Mouse (Mus musculus) left cerebral cortex, postnatal 14 days (tissue): ENCODE data around the gene Scai. TPM values are rescaled to one million over a fixed set of nuclear protein-coding genes. Genes with fewer than 3 reads are reported as not detected.
A peak's percentile ranks its signal among the peaks of the same experiment; 100 is the strongest.
"Not testable (repeated sequence)": the region's sequence is repeated elsewhere in the genome, so short reads cannot be mapped to it uniquely, and the experiment has no call there.

Experiments used
- DNase-seq, 2 experiments: peaks; one replicate each; pipeline ENCODE4 v3.0.0; 2021 to 2022; ENCODE audit warnings: low spot score in 2 of 2, mixed read lengths in 1 of 2
- intact Hi-C: fragments of 180-260 bp; cut with DNase I; formaldehyde crosslinking; loops from one replicate; pipeline ENCODE4 v1.15.1; 2025
- total RNA-seq, 2 experiments: library from RNA; stranded (reverse); gene quantifications; 2 replicates each; pipeline ENCODE4 v1.2.3; 2021

Gene Scai
- total RNA-seq, 2 experiments from 2014 or later: 69.4 to 84.0 TPM

DNA sequence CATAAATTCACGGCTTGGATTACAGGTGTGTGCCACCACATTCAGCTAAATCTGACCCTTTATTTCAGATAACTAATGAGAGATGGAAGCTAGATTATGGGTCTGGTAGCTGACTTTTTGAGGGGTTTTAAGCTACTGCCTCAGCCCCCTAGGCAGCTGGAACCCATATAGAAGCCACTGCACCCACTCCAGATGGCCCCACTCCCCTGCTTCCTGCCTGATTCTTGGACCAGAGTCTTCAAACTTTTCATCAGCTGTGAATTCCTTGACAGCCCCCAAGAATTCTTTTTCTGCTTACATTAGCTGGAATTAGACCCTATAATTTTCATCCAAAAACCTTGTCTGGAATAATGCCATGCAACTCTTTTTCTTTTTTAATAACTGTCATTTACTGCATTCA lies 44.1 kb downstream of the Scai start:
- no peak for DNase-seq
- intact Hi-C loops: no loop called here

DNA sequence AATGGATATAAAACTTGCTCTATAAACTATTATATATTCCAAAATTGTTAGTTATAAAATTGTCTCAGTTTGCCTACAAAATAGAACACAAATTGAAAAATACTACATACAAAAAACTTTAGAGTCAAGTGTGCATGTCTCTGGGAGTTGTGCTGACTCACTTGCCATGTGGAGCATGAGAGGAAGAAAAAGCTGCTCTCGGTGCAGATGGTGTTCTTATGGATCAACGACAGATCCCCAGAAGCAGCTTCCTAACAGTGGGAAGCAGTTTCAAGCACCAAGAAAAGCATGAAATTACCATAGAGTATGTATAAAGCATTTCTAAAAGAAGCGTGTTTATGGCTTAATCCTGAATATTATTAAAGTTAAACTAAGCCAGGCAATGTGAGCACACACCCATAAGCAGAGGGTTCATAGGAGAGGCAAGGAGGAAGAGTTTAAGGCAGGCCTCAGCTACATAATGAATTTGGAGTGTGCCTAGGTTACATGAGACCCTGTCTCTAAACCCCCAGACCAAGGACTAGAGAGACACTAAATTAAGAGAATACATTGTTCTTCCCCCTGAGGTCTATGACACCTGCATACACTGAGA lies 48.1 kb downstream of the Scai start:
- intact Hi-C loops: no loop called here
- peak; percentile 65 to 77 for DNase-seq

DNA sequence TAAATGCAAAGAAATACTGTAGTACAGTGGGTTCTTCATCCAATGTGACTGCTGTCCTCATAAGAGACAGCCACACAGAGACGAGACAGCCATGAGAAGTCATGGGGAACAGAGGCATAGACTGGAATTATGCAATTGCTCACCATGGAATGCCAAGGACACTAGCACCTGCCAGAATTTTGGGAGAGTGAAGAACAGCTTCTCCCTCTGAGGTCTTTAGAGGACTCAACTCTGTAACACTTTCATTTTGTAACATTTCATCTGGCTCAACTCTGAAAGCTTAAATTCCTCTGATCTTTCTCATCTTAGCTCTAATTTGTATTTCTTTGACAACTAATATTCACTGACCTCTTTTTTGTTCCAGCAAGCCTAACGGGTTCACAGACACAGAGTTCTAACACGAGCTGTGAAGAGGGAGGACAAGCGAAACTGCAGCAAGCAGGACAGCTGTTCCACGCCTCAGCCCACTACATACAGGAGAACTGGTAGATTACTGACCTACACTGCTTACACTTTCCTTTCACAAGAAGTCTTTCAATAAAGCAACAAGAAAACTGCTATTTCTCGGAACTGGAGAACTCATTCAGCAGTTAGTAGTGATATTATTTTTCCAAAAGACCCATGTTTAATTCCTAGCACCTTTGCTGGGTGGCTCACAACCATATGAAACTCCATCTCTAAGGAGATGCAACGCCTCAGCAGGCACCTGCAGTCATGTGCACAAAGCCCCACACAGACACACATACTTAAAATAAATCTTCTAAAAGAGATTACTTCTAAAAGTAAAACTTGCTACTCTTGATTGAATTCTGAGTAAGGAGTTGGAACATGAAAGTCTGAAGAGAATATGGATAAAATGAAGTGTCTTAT lies 49.7 kb downstream of the Scai start:
- intact Hi-C loops: no loop called here
- DNase-seq: peak; percentile 23 to 44

DNA sequence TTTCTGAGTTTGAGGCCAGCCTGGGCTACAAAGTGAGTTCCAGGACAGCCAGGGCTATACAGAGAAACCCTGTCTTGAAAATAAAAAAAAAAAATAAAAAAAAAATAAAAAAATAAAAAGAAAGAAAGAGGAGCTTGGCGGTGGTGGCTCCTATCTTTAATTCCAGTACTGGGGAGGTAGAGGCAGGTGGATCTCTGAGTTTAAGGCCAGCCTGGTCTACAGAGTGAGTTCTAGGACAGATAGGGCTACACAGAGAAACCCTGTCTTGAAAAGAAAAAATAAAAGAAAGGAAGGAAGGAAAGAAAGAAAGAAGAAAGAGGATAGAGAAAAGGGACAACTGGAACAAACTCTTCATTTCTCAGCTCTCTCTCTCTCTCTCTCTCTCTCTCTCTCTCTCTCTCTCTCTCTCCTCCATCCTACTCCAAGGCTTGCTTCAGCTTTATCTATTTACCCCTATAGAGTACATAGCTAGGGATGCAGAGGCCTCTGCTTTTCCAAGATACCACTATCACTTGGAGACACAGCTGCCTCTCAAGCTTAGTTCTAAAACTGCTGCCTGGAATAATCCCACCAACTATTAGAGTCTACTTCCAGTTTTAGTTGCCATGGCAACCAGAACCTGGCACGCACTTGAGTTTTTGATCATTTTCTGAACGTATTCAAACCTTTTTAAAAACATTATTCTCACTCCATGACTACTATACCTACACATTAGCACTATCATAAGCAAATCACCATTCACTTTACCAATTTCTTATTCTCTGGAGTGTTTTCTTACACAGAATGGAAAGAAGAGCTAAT lies 60.8 kb downstream of the Scai start:
- intact Hi-C loops: no loop called here
- DNase-seq: peak; percentile 61 to 62

DNA sequence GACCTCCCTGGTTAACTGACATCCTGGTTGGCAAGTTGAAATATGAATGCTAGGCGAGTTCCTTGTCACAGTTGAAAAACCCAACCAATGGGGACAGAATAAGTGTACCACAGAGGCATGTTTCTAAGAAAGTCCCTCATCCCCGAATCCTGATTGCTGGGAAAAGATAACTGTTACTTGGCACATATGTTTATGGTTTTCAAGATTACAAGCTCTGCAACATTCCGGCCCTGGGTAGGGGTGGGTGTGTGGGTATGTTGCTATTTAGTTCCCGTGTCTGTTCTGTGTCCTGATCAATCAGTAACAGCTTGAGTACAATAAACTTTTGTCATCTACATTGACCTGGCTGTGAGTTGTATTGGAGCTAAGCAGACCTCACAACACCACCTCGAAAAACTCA lies 66.4 kb downstream of the Scai start:
- intact Hi-C loops: no loop called here

DNA sequence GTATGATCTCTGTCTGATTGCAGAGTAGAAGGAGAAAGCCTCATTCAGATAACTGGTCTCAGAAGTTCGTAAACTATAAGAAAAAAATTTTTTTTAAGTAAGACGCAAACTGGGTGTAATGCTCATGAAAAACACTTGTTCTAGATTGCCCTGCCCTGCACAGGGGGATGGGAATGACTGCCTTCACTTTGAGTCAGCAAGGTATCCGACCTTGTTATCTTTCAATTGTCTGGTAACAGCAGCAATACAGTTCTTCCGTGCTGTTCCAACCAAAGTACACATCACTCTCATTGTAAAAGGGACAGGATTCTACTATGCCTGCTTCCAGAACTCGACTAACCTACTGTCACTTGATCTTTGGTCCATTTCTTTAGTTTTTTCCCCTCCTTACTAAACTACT lies 69.4 kb downstream of the Scai start:
- intact Hi-C loops: no loop called here
- no peak for DNase-seq

More for the DNA sequence above, 66.4 kb downstream of the Scai start:
- DNase-seq: no peak

DNA sequence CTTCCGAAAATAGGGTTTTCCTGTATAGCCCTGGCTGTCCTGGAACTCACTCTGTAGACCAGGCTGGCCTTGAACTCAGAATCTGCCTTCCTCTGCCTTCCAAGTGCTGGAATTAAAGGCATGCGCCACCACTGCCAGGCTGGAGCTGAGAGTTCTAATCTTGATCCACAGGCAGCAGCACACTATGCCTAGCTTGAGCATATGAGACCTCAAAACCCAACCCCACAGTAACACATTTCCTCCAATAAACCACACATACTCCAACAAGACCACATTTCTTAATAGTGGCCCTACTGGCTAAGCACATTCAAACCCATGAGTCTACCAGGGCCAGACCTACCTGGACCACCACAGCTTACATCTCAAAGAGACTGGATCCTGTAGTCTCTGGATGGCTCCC lies 74.0 kb downstream of the Scai start:
- DNase-seq: no peak
- intact Hi-C loops: no loop called here

DNA sequence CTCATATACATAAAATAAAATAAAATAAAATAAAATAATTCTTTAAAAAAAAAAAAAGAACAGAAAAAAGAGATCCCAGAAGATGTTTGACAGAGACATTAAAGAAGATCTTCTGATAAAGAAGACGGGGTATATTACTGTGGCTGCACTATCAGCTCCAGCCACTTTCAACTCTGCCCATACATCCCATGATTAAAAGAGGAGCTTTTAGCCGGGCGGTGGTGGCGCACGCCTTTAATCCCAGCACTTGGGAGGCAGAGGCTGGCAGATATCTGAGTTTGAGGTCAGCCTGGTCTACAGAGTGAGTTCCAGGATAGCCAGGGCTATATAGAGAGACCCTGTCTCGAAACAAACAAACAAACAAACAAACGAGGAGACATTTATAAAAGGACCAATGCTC lies 76.4 kb downstream of the Scai start:
- no peak for DNase-seq
- intact Hi-C loops: no loop called here

DNA sequence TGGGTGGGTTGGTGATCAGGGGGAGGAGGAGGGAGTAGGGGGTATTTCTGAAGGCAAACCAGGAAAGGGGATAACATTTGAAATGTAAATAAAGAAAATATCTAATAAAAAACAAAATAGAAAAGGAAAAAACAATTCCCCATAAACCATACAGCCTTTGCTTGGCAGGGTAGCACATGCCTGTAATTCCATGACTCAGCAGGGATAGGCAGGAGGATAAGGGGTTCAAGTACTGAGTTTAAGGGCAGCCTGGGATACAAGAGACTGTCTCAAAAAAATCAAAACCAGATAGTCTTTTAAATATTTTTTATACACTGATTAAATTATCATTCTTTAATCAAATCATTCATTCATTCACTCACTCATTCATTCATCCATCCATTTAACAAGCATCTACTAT lies 80.0 kb downstream of the Scai start:
- intact Hi-C loops: no loop called here
- no peak for DNase-seq

DNA sequence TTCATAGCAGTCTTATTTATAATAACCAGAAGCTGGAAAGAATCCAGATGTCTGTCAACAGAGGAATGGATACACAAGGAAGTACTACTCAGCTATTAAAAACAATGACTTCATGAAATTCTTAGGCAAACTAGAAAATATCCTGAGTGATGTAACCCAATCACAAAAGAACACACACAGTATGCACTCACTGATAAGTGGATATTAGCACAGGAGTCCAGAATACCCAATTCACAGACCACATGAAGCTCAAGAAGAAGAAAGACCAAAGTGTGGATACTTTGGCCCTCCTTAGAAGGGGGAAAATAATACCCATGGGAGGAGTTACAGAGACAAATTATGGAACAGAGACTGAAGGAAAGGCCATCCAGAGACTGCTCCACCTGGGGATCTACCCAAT lies 80.8 kb downstream of the Scai start:
- DNase-seq, intact Hi-C loops: not testable (repeated sequence)

DNA sequence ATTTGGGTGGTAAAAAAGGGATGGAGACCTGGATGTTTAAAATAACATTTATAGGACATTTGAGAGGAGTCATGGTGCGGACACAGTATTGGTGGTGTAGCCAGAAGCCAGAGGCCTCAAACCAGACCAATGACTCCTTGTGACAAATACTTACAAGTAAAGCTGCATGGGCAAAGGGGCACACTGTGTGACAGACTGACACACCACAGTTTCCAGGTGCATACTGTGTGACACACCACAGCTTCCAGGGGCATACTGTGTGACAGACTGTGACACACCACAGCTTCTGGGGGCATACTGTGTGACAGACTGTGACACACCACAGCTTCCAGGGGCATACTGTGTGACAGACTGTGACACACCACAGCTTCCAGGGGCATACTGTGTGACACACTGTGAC lies 90.6 kb downstream of the Scai start:
- DNase-seq, intact Hi-C loops: not testable (repeated sequence)

DNA sequence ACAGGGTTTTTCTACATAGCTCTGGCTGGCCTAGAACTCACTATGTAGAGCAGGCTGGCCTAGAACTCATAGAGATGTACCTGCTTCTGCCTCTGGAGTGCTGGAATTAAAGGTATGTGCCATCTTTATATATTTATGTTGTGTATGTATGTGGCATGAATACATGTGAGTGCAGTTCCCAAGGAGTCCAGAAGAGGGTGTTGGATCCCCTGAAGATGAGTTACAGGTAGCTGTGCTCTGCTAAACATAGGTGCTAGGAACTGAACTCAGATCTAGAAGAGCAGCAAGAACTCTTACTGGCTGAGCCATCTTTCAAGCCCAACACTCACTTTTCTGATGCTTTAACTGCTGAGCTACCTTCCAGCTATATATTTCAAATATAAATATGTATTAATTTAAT lies 92.5 kb downstream of the Scai start:
- intact Hi-C loops: no loop called here
- DNase-seq: no peak

DNA sequence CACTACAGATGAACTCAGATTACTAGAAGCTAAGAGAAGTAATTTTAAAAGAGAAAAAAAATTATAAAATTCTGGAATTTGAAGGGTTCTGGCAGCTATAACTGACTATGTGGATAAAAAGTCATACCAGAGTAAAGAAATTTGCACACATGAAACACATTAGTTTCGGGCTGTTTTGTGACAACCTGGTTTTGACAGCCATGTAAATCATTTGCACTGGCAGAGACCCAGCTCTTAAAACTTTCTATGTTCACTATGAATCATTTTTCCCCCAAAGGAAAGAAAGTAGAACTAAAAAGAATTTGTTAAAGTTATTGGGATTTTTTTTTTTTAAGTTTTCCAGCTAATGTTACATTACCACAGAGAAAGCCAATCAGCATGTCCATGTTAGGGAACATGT lies 98.6 kb downstream of the Scai start:
- no peak for DNase-seq
- intact Hi-C loops: no loop called here

DNA sequence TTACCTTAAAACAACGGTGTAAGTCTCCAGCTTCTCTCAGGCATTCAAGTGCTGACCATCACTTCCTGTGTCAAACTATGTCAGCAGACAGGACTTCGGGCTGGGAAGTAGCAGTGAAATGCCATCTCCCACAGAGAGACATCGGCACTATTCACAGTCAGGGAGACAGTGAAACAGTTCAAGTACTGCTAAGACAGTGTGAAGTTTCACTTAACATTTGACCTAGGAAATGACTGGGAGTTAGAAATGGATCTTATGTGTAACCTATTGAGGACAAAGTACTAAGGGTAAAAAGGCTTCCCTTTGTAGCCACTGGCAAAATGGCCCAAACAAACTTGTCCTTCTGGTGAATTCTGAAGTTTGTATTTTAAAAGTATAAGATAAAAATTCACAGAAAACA lies 107.8 kb downstream of the Scai start:
- DNase-seq: no peak
- intact Hi-C loops: loop anchor here (5.0 kb wide), 1 partner anchor 40 kb away; no protein-coding TSS in a partner anchor

DNA sequence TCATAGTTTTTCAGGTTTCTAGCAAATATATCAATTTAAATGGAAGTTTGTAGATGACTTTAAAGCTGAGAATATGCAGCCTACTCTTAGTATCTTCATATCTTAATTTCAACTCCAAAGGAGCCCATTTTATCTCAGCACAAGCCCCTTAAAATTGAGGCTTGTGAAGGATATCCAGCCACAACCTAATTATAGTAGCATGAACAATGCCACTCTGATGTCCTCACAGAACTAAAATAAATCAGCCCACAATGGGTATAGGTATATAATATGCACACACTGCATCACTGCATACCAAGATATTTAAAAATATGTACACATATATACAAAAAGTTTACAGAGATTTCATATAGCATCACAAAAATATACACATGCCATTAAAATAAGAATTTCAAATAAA lies 119.9 kb downstream of the Scai start:
- DNase-seq: no peak
- intact Hi-C loops: no loop called here

DNA sequence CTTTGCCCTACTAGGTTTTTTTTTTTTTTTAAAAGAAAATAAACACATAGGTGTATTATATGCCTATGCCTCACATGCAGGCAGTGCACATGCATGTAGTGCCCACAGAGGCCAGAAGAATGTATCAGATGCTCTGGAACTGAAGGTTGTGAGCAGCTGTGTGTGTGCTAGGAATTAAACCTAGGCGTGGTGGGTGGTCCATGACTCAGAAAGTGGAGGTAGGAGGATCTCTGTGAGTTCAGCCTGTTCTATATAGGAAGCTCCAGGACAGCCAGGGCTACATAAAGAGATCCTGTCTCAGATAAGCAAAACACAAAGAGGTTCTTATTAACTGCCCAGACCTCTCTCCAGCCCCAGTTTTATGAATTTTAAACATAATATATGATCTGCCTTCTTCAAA lies 121.4 kb downstream of the Scai start:
- DNase-seq: no peak
- intact Hi-C loops: loop anchor here (5.0 kb wide), 1 partner anchor 123 kb away; the partner anchor contains the start of gene Scai

DNA sequence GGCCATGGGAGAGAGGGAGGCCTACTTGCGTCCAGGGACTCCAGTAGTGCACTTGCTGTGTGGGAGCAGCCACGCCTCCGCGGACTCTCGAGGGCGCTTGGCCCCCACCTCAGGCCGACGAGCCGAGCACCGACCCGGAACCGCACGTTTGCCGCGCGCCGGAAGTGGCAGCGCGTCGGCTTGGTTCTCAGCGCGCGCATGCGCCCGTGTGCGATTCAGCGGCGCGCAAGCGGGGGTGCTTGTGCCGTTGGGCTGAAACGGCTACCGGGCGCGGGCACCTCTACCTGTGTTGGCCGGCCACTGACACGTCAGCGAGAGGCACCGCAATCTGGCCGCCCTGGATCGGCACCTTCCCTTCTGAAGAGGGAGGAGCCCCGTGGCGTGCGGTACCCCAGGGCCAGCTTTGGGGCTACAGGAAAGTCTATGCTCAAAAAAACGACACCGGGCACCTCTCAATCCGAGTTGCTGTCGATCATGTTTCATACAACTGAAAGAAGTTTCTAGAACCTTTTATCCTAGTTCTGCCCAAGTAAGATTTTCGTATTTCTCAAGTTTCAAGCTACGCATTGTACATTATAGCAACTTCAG lies 125.0 kb downstream of the Scai start, which contains the start of gene Golga1:
Gene Golga1, minus strand, starts transcription at position 142 of the 588 bp plus-strand sequence.
- intact Hi-C loops: loop anchor here (5.0 kb wide), 1 partner anchor 127 kb away; the partner anchor contains the start of gene Scai
- DNase-seq: peak; percentile 91

DNA sequence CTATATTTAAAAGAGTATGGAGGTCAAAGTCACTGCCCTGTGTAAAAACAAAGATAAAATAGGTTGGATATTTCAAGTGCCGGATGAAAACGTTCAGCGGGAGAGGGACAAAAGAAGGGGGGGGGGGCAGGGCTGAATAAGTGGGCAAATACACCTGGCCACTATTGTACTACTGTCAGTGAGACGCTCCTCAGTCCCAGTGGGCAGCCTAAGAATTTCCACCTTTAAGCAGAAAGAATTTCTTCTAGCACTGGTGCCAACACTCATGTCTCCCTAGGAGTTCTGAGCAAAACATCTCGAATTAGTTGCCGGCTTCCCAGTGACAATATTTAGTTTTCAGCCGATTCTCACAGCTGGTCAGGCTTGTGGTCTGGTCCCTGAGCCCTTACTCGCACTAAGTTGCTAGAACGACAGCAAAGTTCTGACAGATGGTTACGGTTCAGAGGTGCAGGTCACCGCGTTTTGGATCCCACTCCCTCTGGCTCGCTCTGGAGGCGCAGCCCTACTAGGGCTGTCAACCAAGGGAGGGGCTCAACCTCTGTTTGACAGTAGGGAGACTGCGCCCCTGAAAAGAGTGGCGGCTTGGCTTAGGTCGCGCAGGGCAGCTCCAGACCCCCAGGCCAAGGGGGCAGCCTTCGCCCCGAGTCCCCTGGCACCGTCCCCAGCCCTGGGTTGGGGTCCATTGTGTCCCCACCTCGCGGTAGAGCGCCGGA lies 125.7 kb downstream of the Scai start:
- peak in 1 of 2 experiments; percentile 13 for DNase-seq
- intact Hi-C loops: loop anchor here (5.0 kb wide), 1 partner anchor 127 kb away; the partner anchor contains the start of gene Scai

DNA sequence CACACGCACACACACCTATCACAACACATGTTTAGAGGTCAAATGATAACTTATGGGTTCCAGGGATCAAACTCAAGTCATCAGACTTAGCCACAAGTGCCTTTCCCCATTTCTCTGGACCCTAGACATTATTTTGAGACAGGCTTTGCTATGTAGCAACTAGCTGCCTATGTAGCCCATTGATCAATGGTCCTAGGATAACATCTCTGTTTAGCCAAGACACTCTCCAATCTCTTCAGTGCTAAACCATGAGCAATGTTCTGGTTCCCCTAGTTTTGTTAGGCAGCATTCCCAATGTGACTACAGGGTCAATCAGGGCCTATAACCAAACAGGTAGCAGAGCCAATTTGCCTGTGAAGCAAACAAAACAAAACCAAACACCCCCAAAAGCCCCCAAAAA lies 142.0 kb downstream of the Scai start:
- DNase-seq: no peak
- intact Hi-C loops: no loop called here
